11 mouse cellular contexts compared by ENCODE assay signal in genomic region chr6:61976878-61977277, GRCm38 (mm10).
DNase-seq lines count a peak whose midpoint lies in the region; ATAC-seq and TF ChIP-seq lines count a peak whose summit lies in the region.
"Had no signal": no experiment of that assay in that cellular context is flagged by ENCODE, and none has a peak within 500 bp of the region (broad histone marks: within the 10 kb centered on the region; RNA-seq: fewer than 3 reads in every experiment).

No protein-coding gene starts in this region.

- H3K4me3 ChIP-seq in hindbrain, embryonic 16.5 days (ENCODE audit: low read length), result no peak overlapping the region
- no peak overlapping the region for H3K4me3 ChIP-seq in hindbrain, embryonic 11.5 days (ENCODE audit: low read depth, low read length)
- H3K4me3 ChIP-seq: embryonic facial prominence, embryonic 12.5 days; hindbrain, embryonic 15.5 days; limb, embryonic 12.5 days had no signal

- no peaks in the 10 kb centered on the region for H3K27me3 ChIP-seq in hindbrain, embryonic 16.5 days (replicated peaks; ENCODE audit: control insufficient read depth, insufficient read depth, low read length)
- H3K27me3 ChIP-seq in hindbrain, embryonic 11.5 days (ENCODE audit: control insufficient read depth, insufficient read depth, low read length), result no peaks in the 10 kb centered on the region
- H3K27me3 ChIP-seq: embryonic facial prominence, embryonic 12.5 days; hindbrain, embryonic 15.5 days; limb, embryonic 12.5 days had no signal

- H3K9me3 ChIP-seq in hindbrain, embryonic 16.5 days (ENCODE audit: control insufficient read depth, low read length), result no peaks in the 10 kb centered on the region
- H3K9me3 ChIP-seq in hindbrain, embryonic 11.5 days (ENCODE audit: control insufficient read depth, low read length), result no peaks in the 10 kb centered on the region
- H3K9me3 ChIP-seq: embryonic facial prominence, embryonic 12.5 days; hindbrain, embryonic 15.5 days; limb, embryonic 12.5 days had no signal

- 67% methylated on average over 2 of the region's 2 CpGs for WGBS in hindbrain, embryonic 16.5 days
- 86% methylated on average over 2 of the region's 2 CpGs for WGBS in hindbrain, embryonic 11.5 days

- no peaks in the 10 kb centered on the region for H3K4me1 ChIP-seq in hindbrain, embryonic 16.5 days (ENCODE audit: control insufficient read depth, insufficient read depth, low read depth, low read length)
- H3K4me1 ChIP-seq in hindbrain, embryonic 11.5 days (replicated peaks; ENCODE audit: control insufficient read depth, insufficient read depth, low read length), result no peaks in the 10 kb centered on the region
- H3K4me1 ChIP-seq: embryonic facial prominence, embryonic 12.5 days; hindbrain, embryonic 15.5 days; limb, embryonic 12.5 days had no signal

- H3K36me3 ChIP-seq in hindbrain, embryonic 16.5 days (ENCODE audit: control insufficient read depth, insufficient read depth, low read length), result no peaks in the 10 kb centered on the region
- no peaks in the 10 kb centered on the region for H3K36me3 ChIP-seq in hindbrain, embryonic 11.5 days (ENCODE audit: control insufficient read depth, insufficient read depth, low read length)
- H3K36me3 ChIP-seq: embryonic facial prominence, embryonic 12.5 days; hindbrain, embryonic 15.5 days; limb, embryonic 12.5 days had no signal

- TF ChIP-seq CTCF in brain, embryonic 14.5 days (IDR thresholded peaks at IDR 0.05; ENCODE audit: borderline replicate concordance, extremely low read depth, insufficient read depth, insufficient read length), result no peak

- no peak for DNase-seq in hindbrain, embryonic 11.5 days (ENCODE audit: low spot score)
- DNase-seq in lung, postnatal 10 days, result peak; percentile 31
- no peak for DNase-seq in lung, adult 18-20 months
- DNase-seq in brain, embryonic 14.5 days (ENCODE audit: low read depth), result peak; percentile 89
- peak; percentile 92 to 93 for DNase-seq in cerebellum, postnatal 10 days
- no peak for DNase-seq in adrenal gland, postnatal 25 days

- no peak overlapping the region for H3K4me2 ChIP-seq in hindbrain, embryonic 16.5 days (ENCODE audit: low read length)
- no peak overlapping the region for H3K4me2 ChIP-seq in hindbrain, embryonic 11.5 days (replicated peaks; ENCODE audit: low read depth, low read length)
- H3K4me2 ChIP-seq: embryonic facial prominence, embryonic 12.5 days; heart, embryonic 11.5 days; hindbrain, embryonic 15.5 days; limb, embryonic 12.5 days had no signal

- no peak overlapping the region for H3K27ac ChIP-seq in hindbrain, embryonic 16.5 days (ENCODE audit: low read depth, low read length)
- H3K27ac ChIP-seq in hindbrain, embryonic 11.5 days (ENCODE audit: low read depth, low read length), result no peak overlapping the region
- H3K27ac ChIP-seq: embryonic facial prominence, embryonic 12.5 days; hindbrain, embryonic 15.5 days; limb, embryonic 12.5 days had no signal

- ATAC-seq in hindbrain, embryonic 16.5 days, result 0 out of 2 replicates have a peak, but pooled peaks have one; percentile 37
- no peak for ATAC-seq in hindbrain, embryonic 11.5 days (ENCODE audit: low FRiP score)

- TF ChIP-seq POLR2A in brain, embryonic 14.5 days (IDR thresholded peaks at IDR 0.05; ENCODE audit: borderline replicate concordance, extremely low read depth, insufficient read depth, insufficient read length, poor library complexity, severe bottlenecking), result no peak

- H3K9ac ChIP-seq in hindbrain, embryonic 16.5 days (ENCODE audit: low read depth, low read length), result no peak overlapping the region
- no peak overlapping the region for H3K9ac ChIP-seq in hindbrain, embryonic 11.5 days (ENCODE audit: low read depth, low read length)
- H3K9ac ChIP-seq: embryonic facial prominence, embryonic 12.5 days; hindbrain, embryonic 15.5 days; limb, embryonic 12.5 days had no signal

Comparison
In these comparisons a context has a peak if more than half of its experiments do, and no peak if none do; other contexts are left out.
1. DNase-seq: peak in lung, postnatal 10 days (single experiment), brain, embryonic 14.5 days (single experiment) and cerebellum, postnatal 10 days (2 of 2); none in hindbrain, embryonic 11.5 days (single experiment), lung, adult 18-20 months (0 of 2) and adrenal gland, postnatal 25 days (single experiment).